Mouse (Mus musculus): ENCODE results near the gene Tmem170b. TPM values are rescaled to one million over a fixed set of nuclear protein-coding genes. Genes with fewer than 3 reads are reported as not detected.

The Tmem170b gene
- polyA plus RNA-seq, 1 experiment from 2014 or later: 11.5 TPM

GRCm38 (mm10) chr13:41644591-41645482 lies 39.1 kb downstream of the Tmem170b start:
- Histone ChIP-seq H3K4me1 (ENCODE audit: control insufficient read depth, insufficient read depth, low read length) (no peaks in the 10 kb centered on the region), H3K4me2 (ENCODE audit: low read depth, low read length) (no peak overlapping the region), H3K36me3 (replicated peaks; ENCODE audit: control insufficient read depth, insufficient read depth, low read depth, low read length) (no peaks in the 10 kb centered on the region), H3K27me3 (ENCODE audit: control insufficient read depth, insufficient read depth, low read length) (no peaks in the 10 kb centered on the region), H3K27ac (replicated peaks; ENCODE audit: low read depth, low read length) (no peak overlapping the region), H3K4me3 (ENCODE audit: low read depth, low read length) (no peak overlapping the region), H3K9me3 (replicated peaks; ENCODE audit: control insufficient read depth, low read length) (no peaks in the 10 kb centered on the region), H3K9ac (replicated peaks; ENCODE audit: low read length) (no peak overlapping the region)
- no peak for ATAC-seq (replicated peaks; ENCODE audit: insufficient number of reproducible peaks, low FRiP score, low TSS enrichment, low read depth)
- 50% methylated on average over 10 of the region's 10 CpGs for WGBS
- DNase-seq (ENCODE audit: low spot score): no peak

GRCm38 (mm10) chr13:41645483-41645859 lies 39.8 kb downstream of the Tmem170b start:
- WGBS: 70% methylated on average over 5 of the region's 5 CpGs
- ATAC-seq (replicated peaks; ENCODE audit: insufficient number of reproducible peaks, low FRiP score, low TSS enrichment, low read depth): no peak

GRCm38 (mm10) chr13:41647976-41648375 lies 42.3 kb downstream of the Tmem170b start:
- H3K9ac ChIP-seq (replicated peaks; ENCODE audit: low read length): no peak overlapping the region
- DNase-seq (ENCODE audit: low spot score) (no peak), ATAC-seq (replicated peaks; ENCODE audit: insufficient number of reproducible peaks, low FRiP score, low TSS enrichment, low read depth) (no peak)
- H3K27me3 ChIP-seq (ENCODE audit: control insufficient read depth, insufficient read depth, low read length): no peaks in the 10 kb centered on the region
- H3K36me3 ChIP-seq (replicated peaks; ENCODE audit: control insufficient read depth, insufficient read depth, low read depth, low read length): no peaks in the 10 kb centered on the region
- no peak overlapping the region for H3K27ac ChIP-seq (replicated peaks; ENCODE audit: low read depth, low read length)
- no peaks in the 10 kb centered on the region for H3K4me1 ChIP-seq (ENCODE audit: control insufficient read depth, insufficient read depth, low read length)
- no peaks in the 10 kb centered on the region for H3K9me3 ChIP-seq (replicated peaks; ENCODE audit: control insufficient read depth, low read length)
- WGBS: 88% methylated on average over 6 of the region's 6 CpGs
- H3K4me2 ChIP-seq (ENCODE audit: low read depth, low read length): no peak overlapping the region
- H3K4me3 ChIP-seq (ENCODE audit: low read depth, low read length): no peak overlapping the region

More at GRCm38 (mm10) chr13:41645483-41645859, 39.8 kb downstream of the Tmem170b start:
- Histone ChIP-seq H3K27me3 (ENCODE audit: control insufficient read depth, insufficient read depth, low read length) (no peaks in the 10 kb centered on the region), H3K4me3 (ENCODE audit: low read depth, low read length) (no peak overlapping the region), H3K27ac (replicated peaks; ENCODE audit: low read depth, low read length) (no peak overlapping the region), H3K4me2 (ENCODE audit: low read depth, low read length) (no peak overlapping the region), H3K9ac (replicated peaks; ENCODE audit: low read length) (no peak overlapping the region), H3K9me3 (replicated peaks; ENCODE audit: control insufficient read depth, low read length) (no peaks in the 10 kb centered on the region), H3K36me3 (replicated peaks; ENCODE audit: control insufficient read depth, insufficient read depth, low read depth, low read length) (no peaks in the 10 kb centered on the region), H3K4me1 (ENCODE audit: control insufficient read depth, insufficient read depth, low read length) (no peaks in the 10 kb centered on the region)
- no peak for DNase-seq (ENCODE audit: low spot score)

- Histone ChIP-seq H3K27me3 (ENCODE audit: control insufficient read depth, insufficient read depth, low read length) (no peaks in the 10 kb centered on the region), H3K4me3 (ENCODE audit: low read depth, low read length) (no peak overlapping the region), H3K4me2 (ENCODE audit: low read depth, low read length) (no peak overlapping the region), H3K4me1 (ENCODE audit: control insufficient read depth, insufficient read depth, low read length) (no peaks in the 10 kb centered on the region), H3K36me3 (replicated peaks; ENCODE audit: control insufficient read depth, insufficient read depth, low read depth, low read length) (no peaks in the 10 kb centered on the region), H3K27ac (replicated peaks; ENCODE audit: low read depth, low read length) (no peak overlapping the region), H3K9me3 (replicated peaks; ENCODE audit: control insufficient read depth, low read length) (no peaks in the 10 kb centered on the region), H3K9ac (replicated peaks; ENCODE audit: low read length) (no peak overlapping the region)
- WGBS: 71% methylated on average over 7 of the region's 7 CpGs
- no peak for ATAC-seq (replicated peaks; ENCODE audit: insufficient number of reproducible peaks, low FRiP score, low TSS enrichment, low read depth)
- no peak for DNase-seq (ENCODE audit: low spot score)
Measured at GRCm38 (mm10) chr13:41650665-41651064, 45.0 kb downstream of the Tmem170b start.

GRCm38 (mm10) chr13:41653791-41654190 lies 48.1 kb downstream of the Tmem170b start:
- Histone ChIP-seq H3K27ac (replicated peaks; ENCODE audit: low read depth, low read length) (no peak overlapping the region), H3K4me2 (ENCODE audit: low read depth, low read length) (no peak overlapping the region), H3K9ac (replicated peaks; ENCODE audit: low read length) (no peak overlapping the region), H3K9me3 (replicated peaks; ENCODE audit: control insufficient read depth, low read length) (no peaks in the 10 kb centered on the region), H3K4me3 (ENCODE audit: low read depth, low read length) (no peak overlapping the region), H3K4me1 (ENCODE audit: control insufficient read depth, insufficient read depth, low read length) (no peaks in the 10 kb centered on the region), H3K36me3 (replicated peaks; ENCODE audit: control insufficient read depth, insufficient read depth, low read depth, low read length) (no peaks in the 10 kb centered on the region), H3K27me3 (ENCODE audit: control insufficient read depth, insufficient read depth, low read length) (no peaks in the 10 kb centered on the region)
- DNase-seq (ENCODE audit: low spot score) (no peak), ATAC-seq (replicated peaks; ENCODE audit: insufficient number of reproducible peaks, low FRiP score, low TSS enrichment, low read depth) (no peak)
- 83% methylated on average over 2 of the region's 2 CpGs for WGBS

GRCm38 (mm10) chr13:41655576-41656090 lies 49.9 kb downstream of the Tmem170b start:
- Histone ChIP-seq H3K36me3 (replicated peaks; ENCODE audit: control insufficient read depth, insufficient read depth, low read depth, low read length) (no peaks in the 10 kb centered on the region), H3K4me3 (ENCODE audit: low read depth, low read length) (no peak overlapping the region), H3K27me3 (ENCODE audit: control insufficient read depth, insufficient read depth, low read length) (no peaks in the 10 kb centered on the region), H3K9ac (replicated peaks; ENCODE audit: low read length) (no peak overlapping the region), H3K9me3 (replicated peaks; ENCODE audit: control insufficient read depth, low read length) (no peaks in the 10 kb centered on the region), H3K4me2 (ENCODE audit: low read depth, low read length) (no peak overlapping the region), H3K27ac (replicated peaks; ENCODE audit: low read depth, low read length) (no peak overlapping the region), H3K4me1 (ENCODE audit: control insufficient read depth, insufficient read depth, low read length) (no peaks in the 10 kb centered on the region)
- WGBS: 78% methylated on average over 10 of the region's 10 CpGs
- no peak for DNase-seq (ENCODE audit: low spot score)
- no peak for ATAC-seq (replicated peaks; ENCODE audit: insufficient number of reproducible peaks, low FRiP score, low TSS enrichment, low read depth)

GRCm38 (mm10) chr13:41660052-41660793 lies 54.5 kb downstream of the Tmem170b start:
- 56% methylated on average over 11 of the region's 11 CpGs for WGBS
- H3K4me2 ChIP-seq (ENCODE audit: low read depth, low read length): no peak overlapping the region
- DNase-seq (ENCODE audit: low spot score) (no peak), ATAC-seq (replicated peaks; ENCODE audit: insufficient number of reproducible peaks, low FRiP score, low TSS enrichment, low read depth) (no peak)
- H3K9me3 ChIP-seq (replicated peaks; ENCODE audit: control insufficient read depth, low read length): no peaks in the 10 kb centered on the region
- H3K27me3 ChIP-seq (ENCODE audit: control insufficient read depth, insufficient read depth, low read length): no peaks in the 10 kb centered on the region
- H3K27ac ChIP-seq (replicated peaks; ENCODE audit: low read depth, low read length): no peak overlapping the region
- no peaks in the 10 kb centered on the region for H3K36me3 ChIP-seq (replicated peaks; ENCODE audit: control insufficient read depth, insufficient read depth, low read depth, low read length)
- no peak overlapping the region for H3K9ac ChIP-seq (replicated peaks; ENCODE audit: low read length)
- H3K4me3 ChIP-seq (ENCODE audit: low read depth, low read length): no peak overlapping the region
- H3K4me1 ChIP-seq (ENCODE audit: control insufficient read depth, insufficient read depth, low read length): no peaks in the 10 kb centered on the region; the same call in 1 of the 2 replicates

- Histone ChIP-seq H3K4me3 (ENCODE audit: low read depth, low read length) (no peak overlapping the region), H3K4me1 (ENCODE audit: control insufficient read depth, insufficient read depth, low read length) (no peaks in the 10 kb centered on the region; the same call in 1 of the 2 replicates), H3K4me2 (ENCODE audit: low read depth, low read length) (no peak overlapping the region), H3K27ac (replicated peaks; ENCODE audit: low read depth, low read length) (no peak overlapping the region), H3K36me3 (replicated peaks; ENCODE audit: control insufficient read depth, insufficient read depth, low read depth, low read length) (no peaks in the 10 kb centered on the region), H3K9ac (replicated peaks; ENCODE audit: low read length) (no peak overlapping the region), H3K9me3 (replicated peaks; ENCODE audit: control insufficient read depth, low read length) (no peaks in the 10 kb centered on the region), H3K27me3 (ENCODE audit: control insufficient read depth, insufficient read depth, low read length) (no peaks in the 10 kb centered on the region)
- WGBS: 87% methylated on average over 11 of the region's 11 CpGs
- no peak for DNase-seq (ENCODE audit: low spot score)
- ATAC-seq (replicated peaks; ENCODE audit: insufficient number of reproducible peaks, low FRiP score, low TSS enrichment, low read depth): no peak
Measured at GRCm38 (mm10) chr13:41661116-41661515, 55.4 kb downstream of the Tmem170b start.

Measured in embryonic facial prominence, embryonic 11.5 days (tissue).